Mouse (Mus musculus) midbrain, postnatal 0 days (tissue): ENCODE results near the gene Fam129b. TPM values are rescaled to one million over a fixed set of nuclear protein-coding genes. Genes with fewer than 3 reads are reported as not detected.
A peak's percentile ranks its signal among the peaks of the same experiment; 100 is the strongest.

Experiments
- ATAC-seq: fragments of 200-750 bp; cut with Nextera tagmentation; 2 replicates; pipeline ENCODE4 v1.8.0; 2017; ENCODE audit warnings: moderate number of reproducible peaks, mild to moderate bottlenecking, moderate TSS enrichment, moderate library complexity; ENCODE audit not compliant: low FRiP score
- DNase-seq: peaks from one replicate; pipeline ENCODE4 v3.0.0-alpha.2; 2015; ENCODE audit warnings: low spot score
- H3K27ac ChIP-seq: fragments of 300-500 bp; sonication (generic); 2 replicates; pipeline ENCODE4 v1.5.1; 2014; ENCODE audit warnings: low read depth, mild to moderate bottlenecking, low read length, mixed read lengths
- H3K27me3 ChIP-seq: fragments of 300-500 bp; sonication (generic); 2 replicates; pipeline ENCODE4 v1.6.1; 2014; ENCODE audit warnings: low read length, control low read depth, mixed read lengths; ENCODE audit not compliant: insufficient read depth
- H3K36me3 ChIP-seq: fragments of 300-500 bp; sonication (generic); 2 replicates; pipeline ENCODE4 v1.6.1; 2014; ENCODE audit warnings: low read length, control low read depth, mixed read lengths; ENCODE audit not compliant: insufficient read depth
- H3K4me1 ChIP-seq: fragments of 300-500 bp; sonication (generic); 2 replicates; pipeline ENCODE4 v1.6.1; 2014; ENCODE audit warnings: mild to moderate bottlenecking, control low read depth, antibody characterized with exemption, low read length, mixed read lengths; ENCODE audit not compliant: insufficient read depth
- H3K4me2 ChIP-seq: fragments of 300-500 bp; sonication (generic); 2 replicates; pipeline ENCODE4 v1.6.1; 2014; ENCODE audit warnings: low read depth, mild to moderate bottlenecking, low read length, mixed read lengths; ENCODE audit not compliant: poor library complexity, severe bottlenecking
- H3K4me3 ChIP-seq: fragments of 300-500 bp; sonication (generic); 2 replicates; pipeline ENCODE4 v1.5.1; 2014; ENCODE audit warnings: low read depth, mild to moderate bottlenecking, low read length, moderate library complexity
- H3K9ac ChIP-seq: fragments of 300-500 bp; sonication (generic); replicated peaks from 2 replicates; pipeline ENCODE4 v1.6.1; 2014; ENCODE audit warnings: mild to moderate bottlenecking, low read length, moderate library complexity, mixed read lengths; ENCODE audit not compliant: poor library complexity, severe bottlenecking
- H3K9me3 ChIP-seq: fragments of 300-500 bp; sonication (generic); 2 replicates; pipeline ENCODE4 v1.6.1; 2016; ENCODE audit warnings: low read length, control low read depth
- CTCF ChIP-seq: IDR thresholded peaks from 2 replicates; pipeline ENCODE4 v1.5.1; 2016; ENCODE audit warnings: antibody characterized with exemption, mild to moderate bottlenecking
- WGBS: fragments of 180-500 bp; shearing (Covaris S2); extraction: QIAGEN DNeasy Blood & Tissue Kit; methylation state at CpG from one replicate; pipeline ENCODE4 v1.1.7; 2014; 5-methylcytosine and 5-hydroxymethylcytosine counted together
- polyA plus RNA-seq: library from polyadenylated mRNA; unstranded; fragments of >200 nt; fragmentation: Nextera tagmentation; extraction: Ambion mirVana; gene quantifications from 2 replicates; pipeline ENCODE4 v1.2.1, GENCODE M21; 2015
- total RNA-seq: library from RNA; depleted of rRNA; stranded (reverse); fragments of >200 nt; gene quantifications from 2 replicates; pipeline ENCODE4 v1.2.3, GENCODE M21; 2014

Fam129b gene
- total and polyA plus RNA-seq, 2 experiments from 2014 or later, result 17.7 to 39.5 TPM

GRCm38 (mm10) chr2:32902126-32902525, 26.2 kb downstream of the Fam129b start:
- no peaks in the 10 kb centered on the region for H3K27me3 ChIP-seq
- H3K9me3 ChIP-seq, result no peaks in the 10 kb centered on the region
- no peak overlapping the region for H3K9ac ChIP-seq
- no peak overlapping the region for H3K27ac ChIP-seq
- 0 out of 2 replicates have a peak, but pooled peaks cover 4% of the 10 kb centered on the region for H3K36me3 ChIP-seq
- TF ChIP-seq CTCF, result no peak
- H3K4me1 ChIP-seq, result 0 out of 2 replicates have a peak, but pooled peaks cover 3% of the 10 kb centered on the region
- no peak overlapping the region for H3K4me3 ChIP-seq
- DNase-seq (no peak), ATAC-seq (no peak)
- WGBS, result 91% methylated on average over 9 of the region's 9 CpGs
- no peak overlapping the region for H3K4me2 ChIP-seq

GRCm38 (mm10) chr2:32903470-32903869, 27.6 kb downstream of the Fam129b start:
- H3K36me3 ChIP-seq, result 0 out of 2 replicates have a peak, but pooled peaks cover 4% of the 10 kb centered on the region
- no peak overlapping the region for H3K4me3 ChIP-seq
- 0 out of 2 replicates have a peak, but pooled peaks cover 3% of the 10 kb centered on the region for H3K4me1 ChIP-seq
- no peak overlapping the region for H3K27ac ChIP-seq
- H3K9me3 ChIP-seq, result no peaks in the 10 kb centered on the region
- WGBS, result 91% methylated on average over 4 of the region's 4 CpGs
- ATAC-seq (no peak), DNase-seq (no peak)
- H3K27me3 ChIP-seq, result no peaks in the 10 kb centered on the region
- no peak overlapping the region for H3K4me2 ChIP-seq
- no peak overlapping the region for H3K9ac ChIP-seq
- no peak for TF ChIP-seq CTCF

DNA sequence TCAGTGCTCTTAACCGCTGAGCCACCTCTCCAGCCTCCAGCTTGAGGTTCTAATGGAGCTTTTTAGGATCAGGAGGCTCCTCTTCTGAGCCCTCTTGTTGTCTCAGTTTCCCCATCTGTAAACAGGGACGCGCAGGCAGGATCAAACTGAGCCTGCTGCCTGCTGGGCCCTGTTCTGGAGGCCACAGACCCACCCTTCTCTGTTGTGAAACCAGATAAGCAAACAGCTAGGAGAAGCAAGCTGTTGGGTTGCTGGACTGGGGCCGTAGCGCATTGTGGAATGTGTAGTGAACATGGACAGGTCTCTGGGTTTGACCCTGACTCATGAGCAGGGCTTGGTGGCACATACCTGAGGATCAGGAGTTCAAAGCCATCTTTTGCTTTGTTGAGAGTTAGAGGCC, 28.7 kb downstream of the Fam129b start:
- Histone ChIP-seq H3K36me3 (0 out of 2 replicates have a peak, but pooled peaks cover 4% of the 10 kb centered on the region), H3K27ac (no peak overlapping the region), H3K4me1 (0 out of 2 replicates have a peak, but pooled peaks cover 3% of the 10 kb centered on the region), H3K27me3 (no peaks in the 10 kb centered on the region), H3K9me3 (no peaks in the 10 kb centered on the region), H3K4me3 (no peak overlapping the region), H3K9ac (no peak overlapping the region), H3K4me2 (no peak overlapping the region)
- 87% methylated on average over 5 of the region's 5 CpGs for WGBS
- DNase-seq (no peak), ATAC-seq (no peak)
- TF ChIP-seq CTCF, result no peak

DNA sequence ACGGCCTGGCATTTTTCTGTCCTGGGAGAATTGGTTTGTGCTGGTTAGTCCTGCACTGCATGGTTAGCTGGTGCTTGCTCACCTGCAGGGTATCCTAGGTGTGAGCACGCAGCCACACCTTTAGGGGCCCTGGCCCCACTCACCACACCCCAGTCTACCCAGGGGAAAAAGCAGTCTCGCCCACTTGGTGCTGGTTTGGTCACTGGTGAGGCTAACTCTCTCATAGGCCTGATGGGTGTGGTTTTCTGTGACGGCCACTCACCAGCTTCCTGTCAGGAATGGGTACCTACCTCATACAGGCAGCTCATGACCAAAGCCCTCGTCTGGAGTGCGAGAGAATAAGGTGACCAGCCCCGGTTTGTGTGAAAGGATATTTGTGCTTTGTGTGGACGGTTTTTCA, 29.4 kb downstream of the Fam129b start:
- no peaks in the 10 kb centered on the region for H3K27me3 ChIP-seq
- H3K9ac ChIP-seq, result no peak overlapping the region
- 0 out of 2 replicates have a peak, but pooled peaks cover 3% of the 10 kb centered on the region for H3K4me1 ChIP-seq
- 84% methylated on average over 8 of the region's 8 CpGs for WGBS
- H3K36me3 ChIP-seq, result peaks cover 4% of the 10 kb centered on the region; the same call in 1 of the 2 replicates
- no peak overlapping the region for H3K4me2 ChIP-seq
- no peak for TF ChIP-seq CTCF
- H3K27ac ChIP-seq, result no peak overlapping the region
- ATAC-seq, result no peak
- H3K9me3 ChIP-seq, result no peaks in the 10 kb centered on the region
- H3K4me3 ChIP-seq, result no peak overlapping the region
- DNase-seq, result no peak

DNA sequence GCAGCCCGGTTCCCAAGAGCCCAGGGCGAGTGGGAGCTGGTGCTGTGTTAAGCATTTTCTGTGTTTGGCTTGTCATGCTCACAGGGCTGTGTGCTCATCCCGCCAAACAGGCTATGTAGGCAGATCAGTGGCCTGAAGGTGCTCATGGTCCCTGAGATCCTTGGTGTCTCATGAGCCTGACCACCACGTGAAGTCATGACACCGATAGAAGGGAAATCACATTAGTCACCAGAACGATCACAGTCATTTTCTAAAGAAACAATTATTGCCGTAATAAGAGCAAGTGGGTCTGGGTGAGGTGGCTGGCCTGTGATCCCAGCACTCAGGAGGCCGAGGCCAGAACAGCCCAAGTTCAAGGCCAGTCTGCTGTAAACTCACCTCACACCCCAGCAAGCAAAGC, 31.5 kb downstream of the Fam129b start:
- H3K4me2 ChIP-seq, result no peak overlapping the region
- TF ChIP-seq CTCF, result no peak
- 56% methylated on average over 8 of the region's 8 CpGs for WGBS
- H3K27ac ChIP-seq, result peak overlapping the region; percentile 26; the same call in 1 of the 2 replicates
- no peaks in the 10 kb centered on the region for H3K27me3 ChIP-seq
- H3K36me3 ChIP-seq, result peaks cover 15% of the 10 kb centered on the region
- ATAC-seq, result no peak
- no peak for DNase-seq
- H3K4me1 ChIP-seq, result 0 out of 2 replicates have a peak, but pooled peaks cover 3% of the 10 kb centered on the region
- H3K4me3 ChIP-seq, result no peak overlapping the region
- H3K9me3 ChIP-seq, result no peaks in the 10 kb centered on the region
- H3K9ac ChIP-seq, result no peak overlapping the region

- 17% methylated on average over 6 of the region's 6 CpGs for WGBS
- Histone ChIP-seq H3K4me2 (no peak overlapping the region), H3K9me3 (no peaks in the 10 kb centered on the region), H3K36me3 (peaks cover 15% of the 10 kb centered on the region), H3K4me1 (0 out of 2 replicates have a peak, but pooled peaks cover 3% of the 10 kb centered on the region), H3K27ac (peak overlapping the region; percentile 51), H3K9ac (0 out of 2 replicates have a peak overlapping the region, but pooled peaks have one; percentile 29), H3K27me3 (no peaks in the 10 kb centered on the region), H3K4me3 (no peak overlapping the region)
- DNase-seq (peak; percentile 82), ATAC-seq (no peak; the same call in 1 of the 2 replicates)
- no peak for TF ChIP-seq CTCF
Measured at GRCm38 (mm10) chr2:32908272-32908671, 32.4 kb downstream of the Fam129b start.
